20 mouse cellular contexts compared by ENCODE assay signal in the genomic region with DNA sequence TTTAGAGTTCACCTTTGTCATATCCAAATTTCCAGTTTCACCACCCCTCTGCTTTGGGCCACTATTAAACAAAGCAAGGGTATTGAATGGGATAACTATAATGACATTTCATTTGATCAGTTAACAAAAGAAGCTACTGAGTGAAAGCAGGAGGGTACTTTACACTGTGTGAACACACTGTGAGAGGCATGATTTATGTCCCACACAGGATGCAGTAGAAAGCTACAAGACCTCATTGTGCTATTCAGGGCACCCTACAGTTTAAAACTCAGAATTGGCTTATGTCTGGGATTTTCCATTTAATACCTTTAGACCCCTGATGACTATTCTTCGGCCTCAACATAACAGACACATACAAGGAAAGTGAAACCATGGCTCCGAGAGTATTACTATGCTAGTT. TPM values are rescaled to one million over a fixed set of nuclear protein-coding genes. Genes with fewer than 3 reads are reported as not detected.
"Had no signal": no experiment of that assay in that cellular context is flagged by ENCODE, and none has a peak within 500 bp of the region (broad histone marks: within the 10 kb centered on the region; RNA-seq: fewer than 3 reads in every experiment).

No protein-coding gene starts in this region.

- H3K9ac ChIP-seq: liver, embryonic 13.5 days; liver, embryonic 15.5 days; lung, embryonic 14.5 days; midbrain, embryonic 12.5 days; stomach, embryonic 15.5 days had no signal

- H3K27me3 ChIP-seq: liver, embryonic 13.5 days; liver, embryonic 15.5 days; midbrain, embryonic 12.5 days; stomach, embryonic 15.5 days had no signal

- H3K4me3 ChIP-seq: liver, embryonic 13.5 days; liver, embryonic 15.5 days; midbrain, embryonic 10.5 days; midbrain, embryonic 12.5 days; myocyte; stomach, embryonic 15.5 days had no signal

- ATAC-seq: midbrain, embryonic 16.5 days had no signal

- H3K36me3 ChIP-seq: liver, embryonic 13.5 days; liver, embryonic 15.5 days; midbrain, embryonic 10.5 days; midbrain, embryonic 12.5 days; stomach, embryonic 15.5 days had no signal

- DNase-seq: liver, embryonic 13.5 days; lung, adult 18-20 months; lung, embryonic 14.5 days; lung, postnatal 10 days; lung, postnatal 4 days; midbrain, embryonic 14.5 days; right cerebral cortex, postnatal 14 days; thymus, postnatal 4 days had no signal

- H3K9me3 ChIP-seq: liver, embryonic 13.5 days; liver, embryonic 15.5 days; midbrain, embryonic 10.5 days; midbrain, embryonic 12.5 days; stomach, embryonic 15.5 days had no signal

- H3K4me1 ChIP-seq: stomach, embryonic 15.5 days had no signal

- H3K27ac ChIP-seq: liver, embryonic 13.5 days; liver, embryonic 15.5 days; midbrain, embryonic 10.5 days; midbrain, embryonic 12.5 days; stomach, embryonic 15.5 days; stomach, postnatal 0 days had no signal

- H3K4me2 ChIP-seq: liver, embryonic 13.5 days; liver, embryonic 15.5 days; lung, embryonic 14.5 days; midbrain, embryonic 12.5 days; stomach, embryonic 15.5 days had no signal

RNA-seq across cellular contexts. Expression of a gene that starts 1.5 kb away (rescaled TPM):
- total RNA-seq: liver, adult 2 months; megakaryocyte, adult 5-6 weeks; neutrophil, adult 5-6 weeks had no signal
- polyA plus RNA-seq: liver, adult 2 months; lung, embryonic 14.5 days; midbrain, embryonic 10.5 days; midbrain, embryonic 12.5 days; midbrain, embryonic 14.5 days; myocyte; spleen, adult 2 months; stomach, postnatal 0 days had no signal

RNA-seq across cellular contexts. Expression of a gene that starts 26.3 kb away (rescaled TPM):
- total RNA-seq: liver, adult 2 months had no signal
- polyA plus RNA-seq: liver, adult 2 months; lung, embryonic 14.5 days; myocyte; urinary bladder, adult 2 months had no signal
